Mouse (Mus musculus) cortical plate, adult 2 months (tissue): ENCODE data around the gene Cdk18. TPM values are rescaled to one million over a fixed set of nuclear protein-coding genes. Genes with fewer than 3 reads are reported as not detected.

Source experiments
- H3K27ac ChIP-seq: fragments of 200-500 bp; 2 replicates; pipeline ENCODE4 v1.5.1; 2012; ENCODE audit warnings: low read length, control low read depth, inconsistent platforms; ENCODE audit not compliant: insufficient read depth
- H3K4me1 ChIP-seq: fragments of 200-500 bp; 2 replicates; pipeline ENCODE4 v1.6.1; 2011; ENCODE audit warnings: low read length; ENCODE audit not compliant: control insufficient read depth, insufficient read depth
- H3K4me3 ChIP-seq: fragments of 200-500 bp; 2 replicates; pipeline ENCODE4 v1.5.1; 2011; ENCODE audit warnings: mild to moderate bottlenecking, low read length, control low read depth; ENCODE audit not compliant: insufficient read depth
- CTCF ChIP-seq: fragments of 200-500 bp; IDR thresholded peaks from 2 replicates; pipeline ENCODE4 v1.5.1; 2011; ENCODE audit warnings: mild to moderate bottlenecking, control low read depth, low read length; ENCODE audit not compliant: insufficient read depth; ENCODE audit errors: extremely low read depth
- POLR2A ChIP-seq: fragments of 200-500 bp; IDR thresholded peaks from 2 replicates; pipeline ENCODE4 v1.6.1; 2011; ENCODE audit warnings: mild to moderate bottlenecking, low read length, control low read depth; ENCODE audit not compliant: insufficient read depth; ENCODE audit errors: extremely low read depth
- polyA plus RNA-seq: library from polyadenylated mRNA; depleted of rRNA; stranded (reverse); fragments of >200 nt; gene quantifications from 2 replicates; pipeline ENCODE4 v1.2.3, GENCODE M21; 2012

The Cdk18 gene
- polyA plus RNA-seq, 1 experiment = 30.0 TPM

- H3K27ac ChIP-seq = no peak overlapping the region
Measured at GRCm38 (mm10) chr1:132161211-132161880, 21.9 kb upstream of the Cdk18 start.

GRCm38 (mm10) chr1:132159681-132160080 lies 20.2 kb upstream of the Cdk18 start:
- no peak overlapping the region for H3K27ac ChIP-seq
- TF ChIP-seq POLR2A (no peak), CTCF (no peak)

More at GRCm38 (mm10) chr1:132161211-132161880, 21.9 kb upstream of the Cdk18 start:
- H3K4me3 ChIP-seq = no peak overlapping the region
- TF ChIP-seq POLR2A (no peak), CTCF (no peak)
- no peaks in the 10 kb centered on the region for H3K4me1 ChIP-seq

GRCm38 (mm10) chr1:132158741-132159140 lies 19.3 kb upstream of the Cdk18 start:
- H3K27ac ChIP-seq = no peak overlapping the region
- no peak overlapping the region for H3K4me3 ChIP-seq
- TF ChIP-seq CTCF = no peak
- no peak for TF ChIP-seq POLR2A
- no peaks in the 10 kb centered on the region for H3K4me1 ChIP-seq

More at GRCm38 (mm10) chr1:132159681-132160080, 20.2 kb upstream of the Cdk18 start:
- no peak overlapping the region for H3K4me3 ChIP-seq
- no peaks in the 10 kb centered on the region for H3K4me1 ChIP-seq

GRCm38 (mm10) chr1:132157808-132158207 lies 18.3 kb upstream of the Cdk18 start:
- no peak overlapping the region for H3K27ac ChIP-seq
- TF ChIP-seq CTCF (no peak), POLR2A (no peak)
- no peak overlapping the region for H3K4me3 ChIP-seq
- no peaks in the 10 kb centered on the region for H3K4me1 ChIP-seq

- H3K27ac ChIP-seq = no peak overlapping the region
- H3K4me3 ChIP-seq = no peak overlapping the region
- TF ChIP-seq CTCF = peak; percentile 96
- no peak for TF ChIP-seq POLR2A
Measured at GRCm38 (mm10) chr1:132157016-132157781, 17.7 kb upstream of the Cdk18 start.

GRCm38 (mm10) chr1:132155737-132156136 lies 16.3 kb upstream of the Cdk18 start:
- H3K27ac ChIP-seq = no peak overlapping the region
- peak; percentile 95 for TF ChIP-seq CTCF
- no peak for TF ChIP-seq POLR2A
- H3K4me3 ChIP-seq = no peak overlapping the region
- H3K4me1 ChIP-seq = no peaks in the 10 kb centered on the region

More at GRCm38 (mm10) chr1:132157016-132157781, 17.7 kb upstream of the Cdk18 start:
- H3K4me1 ChIP-seq = no peaks in the 10 kb centered on the region

- no peaks in the 10 kb centered on the region for H3K4me1 ChIP-seq
- no peak overlapping the region for H3K4me3 ChIP-seq
- TF ChIP-seq POLR2A (no peak), CTCF (no peak)
- no peak overlapping the region for H3K27ac ChIP-seq
Measured at GRCm38 (mm10) chr1:132153691-132154090, 14.2 kb upstream of the Cdk18 start.

GRCm38 (mm10) chr1:132153086-132153690 lies 13.7 kb upstream of the Cdk18 start:
- TF ChIP-seq CTCF (no peak), POLR2A (no peak)
- Histone ChIP-seq H3K4me1 (no peaks in the 10 kb centered on the region), H3K4me3 (no peak overlapping the region)

GRCm38 (mm10) chr1:132151908-132152307 lies 12.4 kb upstream of the Cdk18 start:
- Histone ChIP-seq H3K4me3 (no peak overlapping the region), H3K27ac (no peak overlapping the region), H3K4me1 (no peaks in the 10 kb centered on the region)
- no peak for TF ChIP-seq POLR2A
- no peak for TF ChIP-seq CTCF

More at GRCm38 (mm10) chr1:132153086-132153690, 13.7 kb upstream of the Cdk18 start:
- no peak overlapping the region for H3K27ac ChIP-seq
